Mouse (Mus musculus) yolk sac, embryonic 10.5 days (tissue): ENCODE results near the gene Dop1a.

Source experiments
- DNase-seq: peaks from one replicate; pipeline ENCODE4 v3.0.0-alpha.2; 2017; ENCODE audit warnings: low spot score

The Dop1a gene

DNA sequence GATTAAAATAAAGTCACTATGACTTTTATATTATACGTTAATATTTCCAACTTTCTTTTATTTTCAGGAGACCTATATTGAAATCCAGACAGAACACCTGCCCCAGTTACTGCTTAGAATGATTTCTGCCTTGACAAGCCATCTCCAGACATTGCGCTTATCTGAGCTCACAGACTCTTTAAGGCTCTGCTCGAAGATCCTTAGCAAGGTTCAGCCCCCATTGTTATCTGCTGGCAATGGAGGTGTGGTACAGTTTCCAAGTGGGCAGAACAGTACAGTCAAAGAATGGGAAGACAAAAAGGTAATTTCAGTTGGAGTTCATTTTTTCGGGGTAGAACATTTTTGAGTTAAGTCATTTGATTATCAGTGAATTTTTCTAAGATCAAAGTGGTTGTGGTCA lies 40.5 kb downstream of the Dop1a start:
- no peak for DNase-seq

DNA sequence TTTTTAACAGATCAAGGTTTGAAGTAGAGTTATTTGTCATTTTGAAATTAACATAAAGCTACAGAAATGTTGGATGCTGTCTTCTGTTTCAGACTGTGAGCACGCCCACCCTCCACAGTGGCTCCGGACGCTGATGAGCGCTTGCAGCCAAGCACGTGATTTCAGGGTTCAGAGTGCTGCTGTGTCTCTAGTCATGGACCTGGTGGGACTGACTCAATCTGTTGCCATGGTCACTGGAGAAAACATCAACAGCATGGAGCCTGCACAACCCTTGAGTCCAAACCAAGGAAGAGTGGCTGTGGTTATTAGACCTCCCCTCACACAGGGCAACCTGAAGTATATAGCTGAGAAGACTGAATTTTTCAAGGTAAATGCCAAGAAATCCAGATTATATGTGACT lies 46.8 kb downstream of the Dop1a start:
- DNase-seq, result peak; percentile 61

DNA sequence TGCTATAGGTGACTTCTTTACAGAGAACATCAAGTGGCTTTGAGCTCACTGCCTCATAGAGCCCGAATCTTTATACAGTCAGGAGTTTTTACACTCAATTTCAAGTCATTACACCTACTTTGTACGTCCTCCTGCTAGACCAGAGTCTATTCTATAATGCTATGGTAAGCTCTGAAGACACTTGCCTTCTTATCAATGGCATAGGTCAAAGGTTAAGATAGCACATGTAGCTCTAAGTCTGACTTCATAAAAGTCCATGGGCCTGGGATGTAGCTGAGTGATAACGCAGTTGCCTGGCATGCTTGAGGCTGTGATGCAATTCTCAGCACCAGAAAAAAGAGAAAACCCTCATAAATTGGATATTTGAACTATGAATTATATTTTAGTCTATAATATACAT lies 47.4 kb downstream of the Dop1a start:
- no peak for DNase-seq

DNA sequence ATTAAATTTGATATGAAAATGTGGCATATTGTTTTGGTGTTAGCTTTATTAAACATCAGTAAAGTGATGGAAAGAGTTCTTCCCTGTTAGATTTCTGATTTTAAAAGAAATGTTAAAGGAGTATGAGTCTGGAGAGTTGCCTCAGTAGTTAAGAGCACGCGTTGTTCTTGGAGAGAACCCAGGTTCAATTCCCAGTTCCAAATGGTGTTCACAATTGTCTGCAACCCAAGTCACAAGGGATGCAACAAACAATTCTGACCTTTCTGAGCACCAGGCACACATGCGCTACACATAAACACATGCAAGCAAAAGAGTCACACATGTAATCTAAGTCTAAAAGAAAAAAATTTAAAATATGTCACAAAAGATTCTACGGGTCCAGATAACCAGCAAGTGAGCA lies 47.8 kb downstream of the Dop1a start:
- DNase-seq, result no peak

DNA sequence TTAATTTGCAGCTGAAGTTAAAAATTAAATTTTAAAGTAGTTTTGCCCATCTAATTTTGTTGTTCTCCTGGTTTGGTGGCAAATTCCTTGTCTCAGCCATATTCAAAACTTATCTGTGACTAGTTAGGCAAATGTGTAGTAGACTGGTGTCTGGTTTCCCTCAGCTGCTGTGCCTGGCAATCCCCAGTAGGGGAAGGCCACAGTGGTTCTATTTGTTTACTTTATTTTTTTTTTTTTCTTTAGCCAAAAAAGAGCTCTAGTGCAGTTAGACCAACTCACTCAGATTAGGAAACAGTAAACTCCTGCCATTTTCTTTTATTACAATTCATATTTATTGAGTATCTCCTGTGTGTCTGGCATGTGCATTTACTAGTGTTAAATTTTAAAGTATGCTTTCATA lies 55.4 kb downstream of the Dop1a start:
- no peak for DNase-seq

DNA sequence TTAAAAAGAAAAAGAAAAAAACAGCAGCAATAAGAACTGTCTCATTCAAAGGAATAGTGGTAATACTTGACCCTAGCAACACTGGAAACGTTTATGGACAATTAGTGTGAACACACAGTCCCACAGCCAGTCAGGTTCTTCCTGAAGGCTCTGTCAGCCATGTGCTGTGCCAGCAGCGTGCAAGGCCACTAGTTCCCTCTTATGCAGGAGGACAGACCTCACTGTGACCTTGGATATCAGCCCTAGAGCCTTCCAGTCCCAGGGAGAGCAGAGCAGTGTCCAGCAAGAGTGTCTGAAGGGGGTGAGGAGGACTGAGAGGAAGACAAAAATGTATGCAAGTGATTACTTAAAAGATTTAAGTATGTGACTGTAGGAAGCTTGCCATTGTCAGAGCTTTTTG lies 58.6 kb downstream of the Dop1a start:
- no peak for DNase-seq

DNA sequence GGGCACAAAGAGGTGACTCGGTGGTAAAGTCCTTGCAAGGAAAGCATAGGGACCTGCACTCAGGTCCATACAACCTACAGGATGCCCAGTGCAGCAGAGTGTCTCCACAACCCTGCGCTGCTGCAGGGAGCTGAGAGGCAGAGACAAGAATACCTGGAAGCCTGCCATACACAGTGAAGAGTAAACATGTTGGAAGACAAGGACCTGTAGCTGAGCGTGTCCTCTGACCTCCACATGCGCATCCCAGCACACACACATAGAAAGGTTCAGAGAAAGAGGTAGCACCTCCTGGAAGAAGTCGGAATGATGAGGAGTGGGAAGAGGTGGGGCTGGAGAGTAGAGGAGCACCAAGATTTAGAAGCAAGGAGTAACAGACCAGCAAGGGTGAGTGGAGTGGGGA lies 67.1 kb downstream of the Dop1a start:
- no peak for DNase-seq

DNA sequence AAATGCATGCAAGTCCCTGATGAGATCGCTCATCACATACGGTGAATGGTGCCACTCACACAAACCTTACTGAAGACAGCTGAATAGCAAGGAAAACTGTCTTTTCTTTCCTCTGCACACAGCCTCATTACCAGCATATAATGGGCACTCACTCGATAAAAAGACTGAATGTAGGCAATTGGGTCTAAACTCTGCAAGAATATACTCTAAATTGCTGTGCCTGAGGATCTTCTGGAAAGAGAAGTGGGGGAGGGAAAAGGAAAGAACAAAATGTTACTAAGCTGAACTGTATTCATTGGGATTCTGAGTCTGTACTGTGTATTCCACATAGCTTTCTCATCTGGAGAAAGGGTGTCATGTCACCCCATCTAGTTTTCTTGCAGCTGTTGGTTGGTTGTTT lies 76.5 kb downstream of the Dop1a start:
- no peak for DNase-seq

DNA sequence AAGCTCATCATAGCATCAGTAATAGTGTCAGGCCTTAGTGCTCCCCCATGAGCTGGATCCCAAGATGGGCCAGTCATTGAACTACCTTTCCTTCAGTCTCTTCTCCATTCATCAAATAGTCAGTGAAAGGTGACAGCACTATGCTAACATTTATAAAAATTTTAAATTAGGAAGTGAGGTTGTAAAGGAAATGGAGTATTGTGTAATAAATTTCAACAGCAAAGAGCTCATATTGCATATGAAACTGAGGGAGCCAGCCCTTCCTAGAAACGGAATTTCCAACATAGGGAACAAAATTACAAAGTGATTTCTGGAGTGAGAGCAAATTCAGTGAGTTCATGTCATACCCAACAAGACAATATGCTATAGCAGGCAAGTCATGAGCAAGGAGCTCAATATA lies 77.6 kb downstream of the Dop1a start:
- DNase-seq, result no peak

DNA sequence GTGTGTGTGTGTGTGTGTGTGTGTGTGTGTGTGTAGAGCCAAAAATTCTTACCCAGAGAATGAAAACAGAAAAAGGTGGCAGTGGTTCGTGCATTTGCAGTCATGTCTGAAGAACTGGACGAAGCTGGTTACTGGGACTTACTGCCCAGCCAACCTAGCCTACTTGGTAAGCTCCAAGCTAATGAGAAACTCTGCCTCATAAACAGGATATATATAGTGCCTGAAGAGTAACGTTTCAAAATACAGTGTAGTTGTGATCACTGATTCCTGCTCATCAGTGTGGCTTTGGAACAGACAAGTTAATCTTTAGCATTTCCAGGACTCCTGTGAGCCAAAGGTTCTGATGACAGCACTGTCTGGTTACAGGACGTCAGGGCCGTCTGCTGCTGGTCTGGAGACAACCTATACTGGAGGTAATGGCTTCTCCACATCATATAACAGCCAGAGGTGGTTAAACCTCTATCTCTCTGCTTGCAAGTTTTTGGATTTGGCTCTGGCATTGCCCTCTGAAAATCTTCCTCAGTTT lies 82.7 kb downstream of the Dop1a start:
- DNase-seq, result no peak

DNA sequence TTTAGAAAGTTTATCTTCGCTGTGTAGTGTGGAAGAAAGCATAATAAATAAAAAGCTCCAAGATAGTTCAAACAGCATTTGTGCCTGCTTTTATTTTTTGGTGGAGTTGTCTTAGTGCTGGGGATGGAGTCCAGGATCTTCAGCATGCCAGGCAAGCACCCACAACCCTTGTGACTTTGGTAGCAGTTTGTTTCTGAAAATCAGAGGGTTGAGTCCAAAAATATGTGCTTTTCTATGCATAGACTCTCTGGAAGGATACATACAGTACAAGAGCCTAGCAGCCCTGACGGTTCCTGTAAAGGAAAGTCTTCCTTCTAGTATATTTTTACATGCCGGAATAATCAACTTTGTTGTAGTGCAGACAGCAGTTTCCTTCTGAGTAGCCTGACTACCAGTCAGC lies 83.8 kb downstream of the Dop1a start:
- no peak for DNase-seq

DNA sequence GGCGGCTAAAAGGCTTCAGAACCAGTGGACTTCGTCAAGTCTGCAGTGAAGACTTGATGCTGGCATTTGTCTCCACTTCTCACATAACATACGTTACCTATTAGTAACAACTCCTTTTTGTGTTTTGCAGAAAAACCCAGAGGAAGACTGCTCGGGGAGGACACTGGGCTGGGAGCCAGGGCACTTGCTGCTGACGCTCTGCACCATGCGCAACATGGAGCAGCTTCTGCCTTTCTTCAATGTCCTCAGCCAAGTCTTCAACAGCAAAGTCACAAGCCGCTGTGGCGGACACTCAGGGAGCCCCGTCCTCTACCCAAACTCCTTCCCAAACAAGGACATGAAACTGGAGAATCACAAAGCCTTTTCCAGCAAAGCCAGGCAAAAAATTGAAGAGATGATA lies 86.9 kb downstream of the Dop1a start:
- DNase-seq, result no peak

DNA sequence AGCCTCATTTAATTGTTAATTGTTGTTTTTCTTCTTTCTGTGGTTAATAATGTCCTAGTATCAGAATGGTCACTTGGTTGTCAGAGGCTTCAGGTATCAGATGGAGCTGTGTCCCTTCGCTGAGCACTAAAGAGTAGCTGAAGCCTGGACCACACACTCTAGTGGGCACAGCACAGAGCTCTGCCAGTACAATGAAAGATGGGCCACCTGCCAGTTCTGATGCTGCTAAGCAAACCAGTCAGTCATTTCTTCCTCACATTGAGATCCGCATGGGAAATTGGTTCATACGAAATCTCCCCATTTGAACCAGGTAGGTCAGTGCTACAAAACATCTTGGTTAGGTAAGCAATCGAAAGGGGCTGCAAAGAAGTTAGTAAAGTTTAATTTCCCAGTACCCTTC lies 87.7 kb downstream of the Dop1a start:
- DNase-seq, result no peak

DNA sequence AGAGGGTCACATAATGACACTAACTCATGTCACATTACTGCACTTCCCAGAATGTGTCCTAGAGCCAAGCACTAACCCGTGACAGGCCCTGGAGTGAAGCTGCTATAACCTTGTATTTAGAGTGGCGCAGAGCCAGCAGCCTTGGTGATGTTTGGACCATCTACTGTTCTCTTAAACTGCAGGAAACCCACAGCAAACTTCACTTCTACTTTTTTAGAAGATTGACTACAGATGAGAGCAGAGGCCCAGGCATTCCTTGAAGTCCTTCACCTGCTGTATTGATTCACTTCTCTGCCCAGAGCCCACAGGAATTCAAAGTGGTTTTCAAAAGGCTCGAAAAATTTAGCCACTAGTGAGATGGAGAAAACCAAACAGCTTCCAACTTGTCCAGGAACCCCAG lies 93.6 kb downstream of the Dop1a start:
- DNase-seq, result no peak

DNA sequence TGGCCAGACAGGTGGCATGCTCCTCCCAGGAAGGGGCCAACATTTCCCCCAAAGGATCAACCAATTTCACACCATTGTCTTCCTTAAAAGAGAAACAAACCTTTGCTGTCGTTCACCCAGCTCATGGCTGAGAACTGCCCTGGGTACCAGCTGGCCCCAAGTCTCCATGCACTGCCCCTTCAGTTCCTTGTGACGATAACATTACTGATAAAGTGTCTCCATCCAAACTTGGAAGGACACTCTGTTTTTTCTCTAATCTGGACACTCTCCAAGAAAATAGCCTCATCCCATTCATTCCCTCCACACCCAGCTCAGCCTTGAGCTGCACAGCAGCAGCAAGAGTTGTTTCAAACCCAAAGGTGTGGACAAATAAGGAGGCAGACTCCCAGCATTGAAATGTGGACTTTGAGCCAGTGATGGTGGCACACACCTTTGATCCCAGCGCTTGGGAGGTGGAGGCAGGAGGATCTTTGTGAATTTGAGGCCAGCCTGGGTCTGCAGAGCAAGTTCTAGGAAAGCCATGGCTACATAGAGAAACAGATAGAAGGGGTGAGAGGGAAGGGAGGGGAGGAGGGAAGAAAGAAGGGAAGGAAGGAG lies 102.5 kb downstream of the Dop1a start:
- peak; percentile 77 for DNase-seq

DNA sequence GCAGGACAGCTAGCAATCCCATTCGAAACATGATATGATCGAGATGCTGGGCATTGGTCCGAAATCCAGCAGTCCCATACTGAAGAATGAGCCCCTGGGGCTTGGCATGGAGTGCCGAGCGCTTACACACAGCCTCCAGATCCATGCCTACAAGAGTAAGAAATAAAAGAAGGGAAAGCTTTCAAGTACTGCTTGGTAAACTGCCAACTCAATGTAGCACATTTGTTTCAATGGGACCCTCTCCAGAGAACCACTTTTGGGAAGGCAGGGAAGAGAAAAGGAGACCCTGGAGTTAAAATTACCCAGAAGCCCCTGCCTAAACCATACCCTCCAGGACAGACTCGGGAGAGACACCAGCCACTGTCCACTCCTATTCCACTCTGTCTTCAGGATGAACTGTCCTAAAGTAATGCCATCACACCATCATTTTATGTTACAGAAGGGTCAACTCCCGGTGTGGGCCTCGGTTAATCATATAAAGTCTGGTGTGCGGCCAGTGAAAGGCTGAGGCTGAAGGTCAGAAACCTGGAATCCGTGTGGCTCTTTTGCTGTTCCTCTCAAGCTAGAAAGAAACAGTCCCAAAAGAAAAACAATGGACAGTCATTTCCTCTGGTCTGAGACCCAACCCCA lies 103.4 kb downstream of the Dop1a start:
- peak; percentile 20 for DNase-seq

DNA sequence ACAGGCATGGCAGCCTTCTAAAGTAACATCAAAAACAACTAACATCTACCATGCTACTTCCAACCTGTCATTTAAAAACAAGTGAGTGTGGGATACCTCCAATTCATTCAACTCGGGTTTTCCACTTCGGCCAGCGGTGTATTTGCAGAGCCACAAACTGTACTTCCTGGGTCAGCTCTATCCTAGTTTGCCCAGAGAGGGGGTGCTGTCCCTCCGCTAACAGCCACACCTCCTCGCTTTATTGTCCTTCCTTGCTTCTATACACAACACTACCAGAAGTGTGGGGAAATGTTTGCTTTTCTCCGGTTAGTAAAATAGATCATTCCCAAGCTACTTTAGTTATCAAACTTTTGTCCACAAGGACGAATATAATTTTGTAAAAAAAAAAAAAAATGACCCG lies 104.0 kb downstream of the Dop1a start:
- DNase-seq, result peak; percentile 31

DNA sequence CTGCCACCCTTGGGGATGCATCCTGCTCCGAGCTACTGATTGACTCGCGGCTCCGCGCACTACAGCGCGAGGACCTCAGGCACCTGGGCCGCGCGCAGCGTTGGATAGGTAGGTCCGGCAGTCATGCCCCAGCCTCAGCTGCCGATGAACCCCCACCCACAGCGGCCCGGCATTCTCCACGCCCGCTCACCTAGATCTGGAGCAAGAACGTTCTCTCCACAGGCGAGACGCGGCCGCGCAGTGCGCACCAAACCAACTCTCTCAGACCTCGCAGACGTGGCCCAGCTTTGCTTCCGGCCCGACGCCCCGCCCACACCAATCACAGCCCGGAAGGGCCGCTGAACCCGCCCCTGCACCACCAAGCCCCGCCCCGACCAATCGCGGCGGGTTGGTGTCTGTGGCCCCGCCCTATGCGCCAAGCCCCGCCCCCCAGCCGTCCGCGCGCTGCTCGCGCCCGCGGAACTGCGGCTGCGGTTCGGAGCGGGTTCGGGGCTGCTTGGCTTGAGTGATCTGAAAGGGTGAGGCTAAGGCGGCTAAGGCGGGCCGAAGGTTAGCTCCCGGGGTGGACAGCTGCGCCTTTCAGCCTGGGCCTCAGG lies 104.7 kb downstream of the Dop1a start, which contains the start of the genes Pgm3 and Rwdd2a:
Pgm3 (minus strand) TSS at position 303 of the 596 bp plus-strand sequence.
Rwdd2a (plus strand) TSS at position 452 of the 596 bp plus-strand sequence.
- peak; percentile 96 for DNase-seq

DNA sequence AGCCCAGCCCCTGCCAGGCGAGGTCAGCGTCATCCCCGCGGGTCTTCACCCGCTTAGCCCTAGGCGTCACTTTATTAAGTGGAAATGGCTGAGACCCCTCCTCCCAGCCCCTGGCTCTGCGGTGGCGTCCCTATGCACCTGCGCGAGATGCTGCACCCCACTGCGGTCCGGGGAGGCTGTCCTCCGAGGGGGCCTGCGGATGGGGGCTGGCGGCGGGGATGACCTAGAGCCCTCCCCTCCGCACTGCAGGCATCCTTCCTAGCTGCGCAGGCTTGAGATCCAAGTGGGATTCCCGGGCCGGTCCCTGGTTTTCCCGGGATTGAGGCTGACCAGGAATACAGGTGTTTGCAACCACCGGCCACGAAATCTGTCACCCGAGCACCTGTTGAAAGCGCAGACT lies 105.2 kb downstream of the Dop1a start:
- DNase-seq, result no peak

DNA sequence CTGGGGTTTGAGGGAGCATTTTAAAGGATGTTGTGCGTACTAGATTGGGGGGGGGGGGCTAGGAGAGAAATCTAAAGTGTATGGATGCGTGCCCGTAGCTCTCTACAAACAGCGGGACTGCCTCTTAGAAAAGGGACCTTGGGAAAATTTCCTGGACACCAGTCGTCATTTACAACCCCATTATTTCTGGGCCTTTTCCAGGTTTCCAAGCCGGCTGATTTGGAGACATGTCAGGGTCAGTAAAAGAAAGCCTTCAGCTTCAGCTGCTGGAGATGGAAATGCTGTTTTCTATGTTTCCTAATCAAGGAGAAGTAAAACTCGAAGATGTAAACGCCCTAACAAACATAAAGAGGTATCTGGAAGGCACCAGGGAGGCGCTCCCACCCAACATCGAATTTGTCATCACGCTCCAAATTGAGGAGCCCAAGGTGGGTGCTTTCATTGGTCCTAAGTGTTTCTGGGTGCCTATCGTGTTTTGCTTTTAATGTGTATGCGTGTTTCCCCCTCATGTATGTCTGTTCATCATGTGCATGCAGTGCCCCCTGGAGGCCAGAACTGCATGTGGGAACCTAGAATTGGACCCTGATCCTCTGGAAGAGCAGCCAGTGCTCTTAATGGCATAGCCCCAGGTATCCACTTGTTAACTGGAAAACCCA lies 105.8 kb downstream of the Dop1a start:
- peak; percentile 72 for DNase-seq

DNA sequence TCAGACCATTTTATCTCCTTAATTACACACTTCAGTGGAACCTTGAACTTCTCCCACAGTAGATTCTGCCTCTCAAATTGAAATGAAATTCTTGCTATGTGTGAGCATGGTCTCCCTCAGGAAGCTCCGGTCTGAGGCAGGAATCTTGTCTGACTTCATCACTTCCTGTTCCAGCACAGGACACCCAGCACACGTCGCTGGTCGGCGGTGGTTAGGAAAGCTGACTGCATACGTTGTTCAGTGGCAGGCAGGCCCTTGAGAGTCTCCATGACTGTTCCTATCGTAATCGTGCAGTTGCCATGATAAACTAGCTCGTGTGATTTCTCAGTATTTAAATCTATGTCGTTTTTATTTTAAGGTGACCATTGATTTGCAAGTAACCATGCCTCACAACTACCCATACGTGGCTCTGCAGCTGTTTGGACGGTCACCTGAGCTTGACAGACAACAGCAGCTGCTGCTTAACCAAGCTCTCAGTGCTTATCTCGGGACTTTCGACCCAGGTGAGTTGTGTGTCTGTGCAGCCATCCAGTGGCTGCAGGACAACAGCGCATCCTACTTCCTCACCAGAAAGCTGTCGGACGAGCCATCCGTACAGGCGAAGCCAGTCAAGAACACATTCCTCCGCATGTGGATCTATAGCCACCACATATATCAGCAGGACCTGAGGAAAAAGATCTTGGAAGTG lies 106.8 kb downstream of the Dop1a start:
- peak; percentile 64 for DNase-seq

DNA sequence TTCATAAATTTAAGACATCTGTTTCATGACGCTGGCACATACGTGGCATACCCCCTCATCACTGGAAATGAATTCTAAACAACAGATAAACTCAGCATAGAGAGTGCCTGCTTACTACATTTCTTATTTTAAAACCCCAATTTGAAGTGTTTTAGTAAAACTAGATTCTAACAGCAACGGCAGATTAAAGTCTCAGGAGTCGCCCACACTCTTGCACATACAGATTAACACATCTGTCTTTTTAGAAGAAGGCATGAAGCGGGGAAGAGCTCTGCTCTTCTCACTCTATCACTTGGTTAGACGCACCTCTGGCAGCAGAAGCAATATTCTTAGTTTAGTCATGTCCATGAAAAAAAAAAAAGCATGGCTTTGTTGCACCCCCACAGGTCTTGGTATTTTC lies 108.2 kb downstream of the Dop1a start:
- no peak for DNase-seq
